In the genomic region with DNA sequence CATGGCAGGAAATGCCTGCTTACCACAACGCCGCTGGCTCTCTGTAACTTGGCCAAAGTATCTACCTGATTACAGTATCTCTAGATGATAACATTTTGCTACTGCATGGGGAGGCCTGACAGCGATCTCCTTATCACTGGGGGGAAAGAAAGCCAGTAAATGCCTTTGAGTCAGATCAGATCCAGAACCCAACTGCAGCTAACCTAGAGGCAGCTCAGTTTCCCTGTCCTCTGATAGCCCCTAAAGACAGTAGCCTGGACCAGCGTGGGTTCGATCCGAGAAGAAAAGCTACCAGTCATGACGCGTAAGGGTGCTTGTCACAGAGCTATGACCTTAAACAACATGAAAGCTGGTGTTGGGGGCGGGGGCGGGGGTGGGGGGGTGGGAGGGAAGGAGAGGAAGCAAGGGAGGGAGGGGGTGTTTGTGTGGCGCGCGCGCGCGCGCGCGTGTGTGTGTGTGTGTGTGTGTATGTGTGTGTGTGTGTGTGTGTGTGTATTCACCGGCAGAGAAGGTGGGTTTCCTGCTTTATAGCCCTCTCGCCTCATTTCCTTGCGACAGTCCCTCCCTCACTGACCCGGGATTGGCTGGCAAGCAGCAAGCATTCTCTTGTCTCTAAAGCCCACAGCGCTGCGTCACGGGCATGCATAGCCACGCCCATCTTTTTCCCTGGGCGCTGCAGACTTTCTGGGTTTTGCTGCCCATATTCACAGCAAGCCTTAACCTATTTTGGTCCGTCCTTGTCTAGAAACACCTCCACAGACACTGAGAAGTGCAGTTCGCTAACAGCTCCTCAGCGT, we compare ENCODE assay signal across 8 mouse cellular contexts. TPM values are rescaled to one million over a fixed set of nuclear protein-coding genes. Genes with fewer than 3 reads are reported as not detected.
DNase-seq lines count a peak whose midpoint lies in the region; ATAC-seq lines count a peak whose summit lies in the region.

No protein-coding gene starts in this region.

- peak; percentile 93 for DNase-seq in adipocyte (ENCODE audit: low spot score)
- peak; percentile 97 for DNase-seq in embryo, embryonic 10 days (ENCODE audit: low spot score)
- DNase-seq in gastrocnemius, postnatal 10 days = peak; percentile 70
- DNase-seq in induced T-regulatory cell, adult 2 months (ENCODE audit: low read depth) = peak; percentile 95
- DNase-seq in left cerebral cortex, adult 8-10 months (ENCODE audit: low spot score in 2 of 2) = peak; percentile 55 to 90
- DNase-seq in right cerebral cortex, postnatal 14 days = peak; percentile 85
- peak; percentile 68 for DNase-seq in urinary bladder, postnatal 25 days (ENCODE audit: low spot score)

- peak; percentile 99 for ATAC-seq in megakaryocyte, adult 5-6 weeks (ENCODE audit: poor library complexity, severe bottlenecking)

RNA-seq across cellular contexts. Expression of gene Slc11a2, which starts 18.5 kb away (rescaled TPM):
- 10 to 100 TPM; 23.3 to 31.9 TPM for total RNA-seq in gastrocnemius, postnatal 10 days (2021)
- total RNA-seq in left cerebral cortex, adult 8-10 months (2022) = 10 to 100 TPM; 47.1 to 69.7 (median 54.5) TPM
- total RNA-seq in megakaryocyte, adult 5-6 weeks (2015) = 5.0 and 5.3 TPM in 2 replicates
- 3.1 and 6.0 TPM in 2 replicates for total RNA-seq in megakaryocyte, adult 5-6 weeks (2017)

RNA-seq across cellular contexts. Expression of gene Gm5475, which starts 21.4 kb away (rescaled TPM):
- under 1 TPM in 1 of 2 experiments, not detected in 1; 0.18 TPM for total RNA-seq in gastrocnemius, postnatal 10 days (2021)
- under 1 TPM in 1 of 4 experiments, not detected in 3; 0.15 TPM for total RNA-seq in left cerebral cortex, adult 8-10 months (2022)
- total RNA-seq in megakaryocyte, adult 5-6 weeks (2015) = not detected in 2 replicates
- total RNA-seq in megakaryocyte, adult 5-6 weeks (2017) = not detected in 2 replicates

RNA-seq across cellular contexts. Expression of gene Letmd1, which starts 25.5 kb away (rescaled TPM):
- total RNA-seq in gastrocnemius, postnatal 10 days (2021) = 10 to 100 TPM; 11.1 to 15.7 TPM
- 10 to 100 TPM; 55.3 to 64.5 (median 57.5) TPM for total RNA-seq in left cerebral cortex, adult 8-10 months (2022)
- total RNA-seq in megakaryocyte, adult 5-6 weeks (2015) = 15.2 and 17.2 TPM in 2 replicates
- 8.8 and 15.5 TPM in 2 replicates for total RNA-seq in megakaryocyte, adult 5-6 weeks (2017)

RNA-seq across cellular contexts. Expression of gene Csrnp2, which starts 52.0 kb away (rescaled TPM):
- total RNA-seq in gastrocnemius, postnatal 10 days (2021) = 1 to 10 TPM; 2.6 to 4.4 TPM
- 10 to 100 TPM; 29.1 to 31.5 (median 31.2) TPM for total RNA-seq in left cerebral cortex, adult 8-10 months (2022)
- total RNA-seq in megakaryocyte, adult 5-6 weeks (2015) = 0.65 and 1.2 TPM in 2 replicates
- 0.70 and 0.81 TPM in 2 replicates for total RNA-seq in megakaryocyte, adult 5-6 weeks (2017)

Comparison
In these comparisons a context has a peak if more than half of its experiments do, and no peak if none do; other contexts are left out.
1. Peak in every context shown above with its lines: DNase-seq and ATAC-seq.